Mouse (Mus musculus) stomach, embryonic 16.5 days (tissue): ENCODE measurements at regions not wholly inside any gene's neighbourhood (a gene's known extent, or its start where the extent isn't known, plus 50 kb on each side); places are given as distances from the start of the nearest gene placed in this dataset.

ENCODE experiments used
- ATAC-seq: fragments of 200-750 bp; cut with Nextera tagmentation; 2 replicates; pipeline ENCODE4 v1.8.0; 2017; ENCODE audit warnings: moderate number of reproducible peaks, moderate TSS enrichment; ENCODE audit not compliant: insufficient read depth, low FRiP score
- H3K27ac ChIP-seq: fragments of 300-500 bp; sonication (generic); 2 replicates; pipeline ENCODE4 v1.5.1; 2014; ENCODE audit warnings: low read length
- H3K27me3 ChIP-seq: fragments of 300-500 bp; sonication (generic); 2 replicates; pipeline ENCODE4 v1.6.1; 2014; ENCODE audit warnings: low read length, control low read depth, mixed read lengths; ENCODE audit not compliant: control insufficient read depth, insufficient read depth
- H3K36me3 ChIP-seq: fragments of 300-500 bp; sonication (generic); 2 replicates; pipeline ENCODE4 v1.6.1; 2014; ENCODE audit warnings: low read length; ENCODE audit not compliant: control insufficient read depth, insufficient read depth
- H3K4me1 ChIP-seq: fragments of 300-500 bp; sonication (generic); 2 replicates; pipeline ENCODE4 v1.6.1; 2014; ENCODE audit warnings: low read length, control low read depth, mixed read lengths; ENCODE audit not compliant: control insufficient read depth, insufficient read depth
- H3K4me2 ChIP-seq: fragments of 300-500 bp; sonication (generic); 2 replicates; pipeline ENCODE4 v1.6.1; 2014; ENCODE audit warnings: low read depth, low read length, mixed read lengths
- H3K4me3 ChIP-seq: fragments of 300-500 bp; sonication (generic); replicated peaks from 2 replicates; pipeline ENCODE4 v1.5.1; 2014; ENCODE audit warnings: mild to moderate bottlenecking, low read length
- H3K9ac ChIP-seq: fragments of 300-500 bp; sonication (generic); 2 replicates; pipeline ENCODE4 v1.6.1; 2014; ENCODE audit warnings: low read length
- H3K9me3 ChIP-seq: fragments of 300-500 bp; sonication (generic); replicated peaks from 2 replicates; pipeline ENCODE4 v1.6.1; 2016; ENCODE audit warnings: low read length, control low read depth; ENCODE audit not compliant: control insufficient read depth
- WGBS: fragments of 180-500 bp; shearing (Covaris S2); extraction: QIAGEN DNeasy Blood & Tissue Kit; methylation state at CpG from one replicate; pipeline ENCODE4 v1.1.7; 2014; 5-methylcytosine and 5-hydroxymethylcytosine counted together

DNA sequence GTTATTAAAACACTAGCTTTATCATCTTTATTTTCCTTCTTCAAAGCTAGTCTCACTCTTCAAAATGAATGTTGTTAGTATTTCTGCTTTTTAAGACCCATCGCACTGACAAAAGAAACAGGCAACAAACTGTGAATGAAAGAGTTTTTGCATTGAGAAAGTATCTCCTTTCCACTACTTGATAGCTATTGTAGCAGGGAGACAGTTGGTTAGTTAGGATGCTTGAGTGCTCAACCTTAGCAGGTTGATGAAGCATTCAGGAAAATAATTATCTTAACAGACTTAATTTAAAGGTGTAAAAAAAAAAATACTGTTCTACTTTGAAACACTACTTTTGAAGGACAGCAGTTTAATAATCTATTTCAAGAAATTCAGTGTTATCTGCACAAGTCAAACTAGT is 305.9 kb downstream of the Fgf10 start:
- Histone ChIP-seq H3K27me3 (no peaks in the 10 kb centered on the region), H3K27ac (no peak overlapping the region), H3K9ac (no peak overlapping the region), H3K4me2 (no peak overlapping the region), H3K4me3 (no peak overlapping the region), H3K9me3 (no peaks in the 10 kb centered on the region), H3K4me1 (no peaks in the 10 kb centered on the region), H3K36me3 (no peaks in the 10 kb centered on the region)
- 79% methylated on average over 1 of the region's 1 CpGs for WGBS
- ATAC-seq: no peak

- no peak for ATAC-seq
- Histone ChIP-seq H3K36me3 (no peaks in the 10 kb centered on the region), H3K27me3 (no peaks in the 10 kb centered on the region), H3K4me2 (no peak overlapping the region), H3K4me1 (no peaks in the 10 kb centered on the region), H3K27ac (no peak overlapping the region), H3K9ac (no peak overlapping the region), H3K9me3 (no peaks in the 10 kb centered on the region), H3K4me3 (no peak overlapping the region)
- WGBS: 55% methylated on average over 5 of the region's 5 CpGs
These were observed 309.9 kb downstream of the Fgf10 start for GRCm38 (mm10) chr13:118979505-118979904.

DNA sequence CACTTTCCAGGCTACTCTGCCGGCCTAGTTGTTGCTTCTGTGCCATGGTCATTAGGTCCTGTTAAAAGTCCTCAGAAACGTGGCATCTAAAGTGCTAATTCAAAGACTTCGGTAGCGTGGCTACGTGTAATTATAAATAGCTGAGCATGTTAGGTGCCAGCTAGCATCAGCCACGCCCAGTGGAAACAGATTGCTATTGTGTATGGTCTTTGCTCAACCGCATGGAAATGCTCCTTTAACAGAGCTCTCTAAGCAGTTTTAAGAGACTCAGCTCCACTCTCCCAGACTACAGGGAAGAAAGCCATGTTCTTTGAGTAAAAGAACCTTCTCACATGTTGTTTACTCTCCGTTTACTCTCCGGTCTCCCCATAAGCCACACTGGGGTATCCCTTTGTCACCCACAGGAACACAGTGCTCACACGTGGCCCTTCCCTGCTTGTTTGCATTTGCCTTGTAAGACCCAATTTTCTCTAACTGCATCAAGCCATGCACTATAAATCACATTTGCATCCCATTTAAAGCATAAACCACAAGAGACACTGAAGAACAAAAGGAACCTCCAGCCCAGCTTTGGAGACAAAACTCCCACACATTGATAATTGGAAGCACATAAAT is 311.7 kb downstream of the Fgf10 start:
- Histone ChIP-seq H3K36me3 (no peaks in the 10 kb centered on the region), H3K4me1 (no peaks in the 10 kb centered on the region), H3K27ac (no peak overlapping the region), H3K4me2 (no peak overlapping the region), H3K27me3 (no peaks in the 10 kb centered on the region), H3K9ac (no peak overlapping the region), H3K9me3 (no peaks in the 10 kb centered on the region), H3K4me3 (no peak overlapping the region)
- 81% methylated on average over 10 of the region's 10 CpGs for WGBS
- no peak for ATAC-seq

GRCm38 (mm10) chr13:118985285-118985684 is 315.7 kb downstream of the Fgf10 start:
- Histone ChIP-seq H3K27ac (no peak overlapping the region), H3K4me3 (no peak overlapping the region), H3K9ac (no peak overlapping the region), H3K9me3 (no peaks in the 10 kb centered on the region), H3K27me3 (no peaks in the 10 kb centered on the region), H3K4me2 (no peak overlapping the region), H3K36me3 (no peaks in the 10 kb centered on the region), H3K4me1 (no peaks in the 10 kb centered on the region)
- no peak for ATAC-seq
- WGBS: 57% methylated on average over 1 of the region's 1 CpGs

GRCm38 (mm10) chr13:119025305-119025975 is 355.8 kb downstream of the Fgf10 start:
- H3K9me3 ChIP-seq: no peaks in the 10 kb centered on the region
- 54% methylated on average over 6 of the region's 6 CpGs for WGBS
- no peaks in the 10 kb centered on the region for H3K4me1 ChIP-seq
- no peaks in the 10 kb centered on the region for H3K36me3 ChIP-seq
- H3K4me3 ChIP-seq: no peak overlapping the region
- no peak overlapping the region for H3K27ac ChIP-seq
- H3K27me3 ChIP-seq: no peaks in the 10 kb centered on the region
- no peak for ATAC-seq
- H3K4me2 ChIP-seq: no peak overlapping the region
- H3K9ac ChIP-seq: no peak overlapping the region

GRCm38 (mm10) chr13:119039616-119040015 is 370.0 kb downstream of the Fgf10 start:
- Histone ChIP-seq H3K4me2 (no peak overlapping the region), H3K27ac (no peak overlapping the region), H3K9ac (no peak overlapping the region), H3K4me1 (no peaks in the 10 kb centered on the region), H3K27me3 (no peaks in the 10 kb centered on the region), H3K9me3 (no peaks in the 10 kb centered on the region), H3K4me3 (no peak overlapping the region), H3K36me3 (no peaks in the 10 kb centered on the region)
- no peak for ATAC-seq
- WGBS: 86% methylated on average over 1 of the region's 1 CpGs

DNA sequence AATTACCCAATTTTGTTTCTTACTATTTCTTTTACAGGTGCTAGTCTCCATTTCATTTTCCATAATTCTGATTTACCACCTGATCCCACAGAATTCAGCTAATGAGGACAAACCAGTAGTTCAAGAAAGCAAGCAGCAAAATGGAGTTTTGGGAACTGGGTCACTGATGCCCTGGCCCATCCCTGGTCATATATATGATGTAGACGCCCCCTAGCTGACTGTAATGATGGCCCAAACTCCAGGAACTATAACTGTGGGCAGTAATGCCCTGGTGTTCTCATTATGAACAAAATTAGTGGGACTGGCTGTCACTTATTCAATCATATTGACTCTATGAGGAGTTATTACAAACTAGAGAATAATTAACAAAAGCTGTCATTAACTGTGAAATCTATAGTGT is 375.5 kb downstream of the Fgf10 start:
- Histone ChIP-seq H3K36me3 (no peaks in the 10 kb centered on the region), H3K4me2 (no peak overlapping the region), H3K4me1 (no peaks in the 10 kb centered on the region), H3K4me3 (no peak overlapping the region), H3K9ac (no peak overlapping the region), H3K9me3 (no peaks in the 10 kb centered on the region), H3K27me3 (no peaks in the 10 kb centered on the region), H3K27ac (no peak overlapping the region)
- WGBS: 66% methylated on average over 1 of the region's 1 CpGs
- ATAC-seq: no peak

- ATAC-seq: no peak
- no peak overlapping the region for H3K4me3 ChIP-seq
- H3K4me1 ChIP-seq: no peaks in the 10 kb centered on the region
- no peaks in the 10 kb centered on the region for H3K9me3 ChIP-seq
- 64% methylated on average over 6 of the region's 6 CpGs for WGBS
- H3K27ac ChIP-seq: no peak overlapping the region
- no peaks in the 10 kb centered on the region for H3K36me3 ChIP-seq
- no peak overlapping the region for H3K4me2 ChIP-seq
- no peak overlapping the region for H3K9ac ChIP-seq
- no peaks in the 10 kb centered on the region for H3K27me3 ChIP-seq
These were observed 359.4 kb upstream of the Paip1 start for GRCm38 (mm10) chr13:119068745-119069580.

- no peak overlapping the region for H3K4me3 ChIP-seq
- no peaks in the 10 kb centered on the region for H3K27me3 ChIP-seq
- no peak overlapping the region for H3K9ac ChIP-seq
- no peak overlapping the region for H3K27ac ChIP-seq
- ATAC-seq: no peak
- H3K36me3 ChIP-seq: no peaks in the 10 kb centered on the region
- no peaks in the 10 kb centered on the region for H3K9me3 ChIP-seq
- no peaks in the 10 kb centered on the region for H3K4me1 ChIP-seq
- 66% methylated on average over 7 of the region's 7 CpGs for WGBS
- H3K4me2 ChIP-seq: no peak overlapping the region
These were observed 358.8 kb upstream of the Paip1 start for GRCm38 (mm10) chr13:119069581-119069936.
